Mouse (Mus musculus) left cerebral cortex, postnatal 36 days (tissue): ENCODE results near the gene Hoxd12. TPM values are rescaled to one million over a fixed set of nuclear protein-coding genes. Genes with fewer than 3 reads are reported as not detected.

ENCODE experiments used
- DNase-seq, 2 experiments: peaks; one replicate each; pipeline ENCODE4 v3.0.0; 2021 to 2022; ENCODE audit warnings: low spot score in 2 of 2, mixed read lengths in 1 of 2
- intact Hi-C: fragments of 180-260 bp; cut with DNase I; formaldehyde crosslinking; loops from one replicate; pipeline ENCODE4 v1.15.1; 2025
- total RNA-seq, 2 experiments: library from RNA; stranded (reverse); gene quantifications; 2 replicates each; pipeline ENCODE4 v1.2.3; 2021

Gene Hoxd12
- total RNA-seq, 2 experiments from 2014 or later: not detected

DNA sequence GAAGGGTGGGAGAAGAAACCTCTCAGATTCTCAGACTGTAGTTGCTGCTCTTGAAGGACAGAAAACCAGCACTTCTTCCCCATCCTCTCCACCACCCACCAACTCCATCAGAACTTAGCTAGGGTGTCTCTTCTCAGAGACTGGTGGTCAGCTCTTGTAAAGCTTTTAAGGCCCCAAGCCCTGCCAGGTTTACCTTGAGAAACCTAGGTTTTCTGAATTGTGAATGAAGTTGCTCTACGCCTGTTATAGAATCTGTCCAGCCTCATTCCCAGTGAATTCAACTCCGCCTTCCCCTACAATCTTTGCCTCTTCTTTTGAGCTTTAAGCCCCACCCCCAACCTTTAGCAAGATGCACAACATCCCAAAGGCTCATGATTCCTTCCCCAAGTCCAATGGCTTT, 2.3 kb downstream of the Hoxd12 start:
- intact Hi-C loops: no loop called here
- peak in 1 of 2 experiments; percentile 2 for DNase-seq

DNA sequence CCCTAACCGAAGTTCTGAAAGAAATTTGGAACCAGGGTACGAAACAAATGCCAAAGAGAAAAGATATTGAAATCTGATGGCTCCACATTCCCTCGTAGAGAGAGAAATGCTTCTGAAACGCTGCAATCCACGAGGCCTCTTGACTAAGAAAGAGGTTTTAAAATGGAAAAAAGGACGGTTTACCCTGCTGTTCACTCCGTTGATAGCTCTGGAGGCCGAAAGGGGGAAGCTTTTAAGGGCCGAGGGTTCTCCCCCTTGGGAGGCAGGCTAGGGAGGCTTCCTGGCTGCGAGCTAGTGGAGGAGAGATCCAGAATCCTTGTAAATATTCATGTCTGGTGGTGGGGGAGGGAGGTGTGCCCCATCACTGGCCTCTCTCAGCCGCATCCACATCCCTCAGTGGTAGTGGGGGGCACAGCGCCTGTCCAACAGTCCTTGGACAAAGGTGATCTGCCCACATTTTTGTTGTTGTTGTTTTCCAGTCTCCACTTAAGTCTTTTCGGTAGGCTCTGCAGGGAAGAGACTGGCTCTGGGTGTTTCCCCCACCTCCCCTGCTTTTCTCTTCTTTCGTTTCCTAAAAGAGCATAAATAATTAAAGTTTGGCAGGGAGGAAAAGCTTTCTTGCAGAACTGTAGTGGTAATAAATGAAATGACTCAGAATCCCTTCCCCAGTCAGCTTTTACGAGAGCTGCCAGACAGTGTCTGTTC, 4.2 kb downstream of the Hoxd12 start, which contains the start of gene Hoxd11:
Gene Hoxd11, plus strand, starts transcription at position 667 of the 705 bp plus-strand sequence.
- intact Hi-C loops: no loop called here
- DNase-seq: no peak

DNA sequence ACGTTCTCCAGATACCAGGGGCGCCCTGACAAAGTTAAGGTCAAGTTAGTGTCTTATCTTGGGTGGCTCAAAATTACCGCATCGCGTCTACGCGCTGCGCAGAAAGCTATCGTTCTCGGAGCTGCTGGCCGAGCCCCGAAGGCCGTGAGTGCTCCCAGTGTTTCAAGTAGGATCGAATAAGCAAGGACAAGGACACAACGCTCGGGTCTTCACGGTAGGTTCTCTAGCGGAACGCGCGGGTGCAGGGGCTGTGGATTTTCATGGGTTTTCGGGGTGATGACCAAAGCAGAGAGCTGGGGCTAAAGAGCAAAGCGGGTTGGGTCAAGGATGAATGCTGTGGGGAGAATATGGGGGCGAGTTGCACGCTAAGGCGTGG, 4.8 kb downstream of the Hoxd12 start:
- no peak for DNase-seq
- intact Hi-C loops: no loop called here

DNA sequence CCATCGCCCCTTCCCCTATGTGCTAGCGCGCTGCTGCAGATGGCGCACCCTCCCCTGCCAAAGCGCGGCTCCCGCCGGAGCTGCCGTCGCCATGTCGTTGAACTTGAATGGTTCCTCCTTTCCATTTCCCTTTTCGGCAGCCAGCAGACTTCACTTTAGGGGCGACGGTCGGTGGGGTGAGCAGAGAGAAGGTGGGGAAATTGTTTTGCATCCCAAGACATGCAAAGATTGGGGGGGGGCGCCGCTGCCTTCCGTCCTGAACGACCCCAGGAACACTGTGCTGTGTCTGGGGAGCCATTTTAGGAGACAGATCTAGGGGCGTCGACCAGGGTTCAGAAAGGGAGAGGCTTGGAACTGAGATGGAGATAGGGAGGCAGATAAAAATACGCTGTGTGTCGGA, 5.2 kb downstream of the Hoxd12 start:
- no peak for DNase-seq
- intact Hi-C loops: loop anchor here (10.0 kb wide), 1 partner anchor 1405 kb away; the partner anchor contains the start of gene Sp9

DNA sequence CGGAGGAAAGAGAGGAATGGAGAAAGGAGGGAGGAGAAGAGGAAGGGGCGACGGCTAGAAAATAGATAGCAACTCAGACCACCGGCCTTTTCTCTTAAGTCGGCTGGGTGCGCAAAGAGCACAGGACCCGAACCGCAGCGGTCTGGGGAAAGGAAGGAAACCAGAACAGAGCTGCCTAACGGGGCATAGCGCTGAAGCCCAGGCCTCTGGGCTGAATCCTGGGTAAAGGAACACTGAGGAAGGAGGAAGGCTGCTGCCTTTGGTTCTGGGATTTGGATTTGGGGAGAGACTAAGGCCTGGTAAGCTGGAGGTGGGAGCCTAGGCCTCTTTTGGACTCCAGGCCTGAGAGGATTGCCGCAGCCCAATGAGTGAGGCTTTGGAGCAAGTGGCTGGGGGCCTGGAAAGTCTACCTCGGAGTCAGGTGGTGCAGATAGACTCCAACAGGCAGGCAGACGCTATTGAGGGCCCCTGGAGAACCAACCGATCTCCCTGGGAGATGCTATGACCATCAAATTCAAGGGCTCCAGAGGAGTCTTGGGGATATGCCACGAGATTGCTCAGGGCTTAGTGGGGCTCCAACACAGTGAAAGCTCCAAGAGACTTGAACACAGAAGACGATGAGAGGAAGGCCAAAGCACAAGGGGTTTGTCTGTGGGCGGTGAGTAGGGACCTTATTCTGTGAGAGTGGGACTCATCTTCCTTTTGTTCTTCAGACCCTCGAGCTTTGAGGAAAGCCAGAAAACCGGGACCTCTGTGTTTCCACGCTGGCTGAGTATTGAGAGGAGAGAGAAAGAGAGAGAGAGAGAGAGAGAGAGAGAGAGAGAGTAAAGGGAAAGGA, 6.0 kb downstream of the Hoxd12 start:
- intact Hi-C loops: loop anchor here (10.0 kb wide), 1 partner anchor 1406 kb away; the partner anchor contains the start of gene Sp9
- no peak for DNase-seq

DNA sequence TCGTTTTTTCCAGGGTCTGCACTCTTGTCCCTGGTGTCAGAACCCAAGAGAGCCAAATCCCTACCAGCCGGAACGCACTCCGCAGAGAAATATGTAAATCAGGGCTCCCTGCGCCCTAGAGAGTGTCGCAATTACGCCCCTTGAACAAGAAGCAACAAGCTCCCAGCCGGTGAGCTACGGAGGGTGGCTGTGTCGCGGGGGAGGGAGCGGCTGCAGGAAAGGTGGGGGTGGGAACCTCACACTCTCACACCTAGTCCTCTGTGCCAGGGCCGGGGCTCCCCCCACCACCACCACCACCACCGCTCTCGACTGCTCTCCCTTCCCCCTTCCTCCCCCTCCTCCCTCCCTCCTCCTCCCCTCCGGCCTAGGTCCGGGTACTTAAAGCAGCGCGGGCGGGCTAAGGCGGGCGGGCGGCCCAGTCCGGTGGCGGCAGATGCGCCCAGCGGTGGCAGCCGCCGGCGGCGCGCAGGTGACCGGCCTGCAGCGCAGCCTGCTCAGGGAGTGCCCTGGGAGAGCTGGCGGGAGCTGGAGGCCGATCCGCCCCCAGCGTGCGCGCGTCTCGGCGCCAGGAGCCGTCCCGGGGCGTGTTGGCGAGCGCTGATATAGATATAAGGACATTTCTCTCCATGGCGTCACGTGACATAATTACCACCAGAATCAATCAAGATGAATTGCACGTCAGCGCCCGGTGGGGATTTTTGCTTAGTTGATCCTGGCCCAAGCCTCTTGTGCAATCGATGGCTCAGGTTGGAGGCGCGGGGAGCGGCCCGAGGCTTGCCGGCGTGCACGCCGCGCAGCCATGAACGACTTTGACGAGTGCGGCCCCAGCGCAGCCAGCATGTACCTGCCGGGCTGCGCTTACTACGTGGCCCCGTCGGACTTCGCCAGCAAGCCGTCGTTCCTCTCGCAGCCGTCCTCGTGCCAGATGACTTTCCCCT, 7.0 kb downstream of the Hoxd12 start:
- no peak for DNase-seq
- intact Hi-C loops: loop anchor here (10.0 kb wide), 1 partner anchor 1407 kb away; the partner anchor contains the start of gene Sp9

DNA sequence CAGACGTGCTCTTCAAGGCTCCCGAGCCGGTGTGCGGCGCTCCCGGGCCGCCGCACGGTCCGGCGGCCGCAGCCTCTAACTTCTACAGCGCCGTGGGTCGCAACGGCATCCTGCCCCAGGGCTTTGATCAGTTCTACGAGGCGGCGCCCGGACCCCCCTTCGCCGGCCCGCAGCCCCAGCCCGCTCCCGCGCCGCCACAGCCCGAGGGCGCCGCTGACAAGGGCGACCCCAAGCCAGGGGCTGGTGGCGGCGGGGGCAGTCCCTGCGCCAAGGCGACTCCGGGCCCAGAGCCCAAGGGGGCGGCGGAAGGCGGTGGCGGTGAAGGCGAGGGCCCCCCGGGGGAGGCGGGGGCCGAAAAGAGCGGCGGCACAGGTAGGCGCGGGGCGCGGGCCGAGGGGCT, 8.0 kb downstream of the Hoxd12 start:
- DNase-seq: no peak
- intact Hi-C loops: loop anchor here (10.0 kb wide), 1 partner anchor 1408 kb away; the partner anchor contains the start of gene Sp9

DNA sequence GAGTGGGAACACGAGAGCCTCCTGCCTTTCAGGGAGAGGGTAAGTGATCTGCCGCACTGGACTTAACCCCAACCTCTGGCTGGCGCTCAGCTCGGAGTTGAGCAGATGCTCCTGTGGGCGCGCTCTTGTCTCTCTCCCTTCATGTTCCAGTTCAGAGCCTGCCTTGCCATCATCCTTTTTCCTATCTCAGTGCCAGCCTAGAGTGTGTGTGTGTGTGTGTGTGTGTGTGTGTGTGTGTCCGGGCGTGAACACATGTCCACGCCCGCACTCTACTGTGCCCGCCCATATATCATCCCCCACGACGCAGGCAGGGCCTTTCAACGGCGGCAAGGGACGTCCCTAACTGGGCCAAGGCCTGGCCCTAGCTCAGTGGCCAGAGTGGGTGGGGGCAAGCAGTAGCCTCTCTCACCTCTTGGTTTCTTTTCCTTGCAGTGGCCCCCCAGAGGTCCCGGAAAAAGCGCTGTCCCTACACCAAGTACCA, 8.7 kb downstream of the Hoxd12 start:
- DNase-seq: no peak
- intact Hi-C loops: loop anchor here (10.0 kb wide), 1 partner anchor 1409 kb away; the partner anchor contains the start of gene Sp9

DNA sequence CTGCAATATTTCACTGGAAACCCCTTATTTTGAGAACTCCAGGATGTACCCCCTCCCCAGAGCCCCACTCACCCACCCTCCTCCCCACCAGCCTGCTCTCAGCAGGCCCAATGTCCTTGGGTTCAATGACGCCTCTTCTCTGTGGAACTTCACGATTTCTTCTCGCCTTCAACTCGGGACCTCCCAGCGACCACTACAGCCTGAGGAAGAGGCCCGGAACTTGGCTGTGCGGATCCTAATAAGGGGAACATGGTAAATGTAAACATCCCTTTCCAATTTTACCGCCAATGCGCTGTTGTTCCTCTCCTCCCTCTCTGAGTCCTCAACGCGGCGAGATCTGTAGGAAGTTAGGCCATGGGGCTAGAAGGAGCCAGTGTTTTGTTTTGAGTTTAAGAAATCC, 9.3 kb downstream of the Hoxd12 start:
- intact Hi-C loops: loop anchor here (10.0 kb wide), 1 partner anchor 1409 kb away; the partner anchor contains the start of gene Sp9

DNA sequence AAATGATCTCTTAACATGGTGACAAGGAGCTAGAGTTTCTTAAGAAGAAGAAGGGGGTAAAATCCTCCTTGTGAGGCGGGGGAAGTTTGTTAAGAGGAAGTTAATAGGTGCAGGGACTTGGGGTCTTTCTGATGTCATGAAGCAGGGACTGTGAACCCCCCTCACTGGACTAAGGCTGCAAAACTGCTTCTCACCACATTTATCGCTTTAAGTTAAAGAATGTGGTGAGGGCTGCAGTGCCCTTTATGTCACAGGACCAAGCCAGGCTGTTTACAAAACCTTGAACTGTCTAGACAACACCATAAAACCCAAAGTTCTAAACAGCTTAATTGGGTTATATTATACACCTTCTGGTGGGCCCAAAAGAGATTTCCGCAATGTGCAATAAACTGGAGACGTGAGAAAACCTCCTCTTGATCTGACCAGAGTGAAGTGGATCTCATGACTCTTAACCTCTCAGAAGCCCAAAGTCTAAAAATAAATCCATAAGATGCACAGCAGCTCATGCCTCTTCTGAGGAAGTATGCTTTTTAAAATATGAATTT, 10.3 kb downstream of the Hoxd12 start:
- intact Hi-C loops: loop anchor here (10.0 kb wide), 1 partner anchor 1410 kb away; the partner anchor contains the start of gene Sp9
- no peak for DNase-seq

More for the DNA sequence above, 9.3 kb downstream of the Hoxd12 start:
- no peak for DNase-seq

DNA sequence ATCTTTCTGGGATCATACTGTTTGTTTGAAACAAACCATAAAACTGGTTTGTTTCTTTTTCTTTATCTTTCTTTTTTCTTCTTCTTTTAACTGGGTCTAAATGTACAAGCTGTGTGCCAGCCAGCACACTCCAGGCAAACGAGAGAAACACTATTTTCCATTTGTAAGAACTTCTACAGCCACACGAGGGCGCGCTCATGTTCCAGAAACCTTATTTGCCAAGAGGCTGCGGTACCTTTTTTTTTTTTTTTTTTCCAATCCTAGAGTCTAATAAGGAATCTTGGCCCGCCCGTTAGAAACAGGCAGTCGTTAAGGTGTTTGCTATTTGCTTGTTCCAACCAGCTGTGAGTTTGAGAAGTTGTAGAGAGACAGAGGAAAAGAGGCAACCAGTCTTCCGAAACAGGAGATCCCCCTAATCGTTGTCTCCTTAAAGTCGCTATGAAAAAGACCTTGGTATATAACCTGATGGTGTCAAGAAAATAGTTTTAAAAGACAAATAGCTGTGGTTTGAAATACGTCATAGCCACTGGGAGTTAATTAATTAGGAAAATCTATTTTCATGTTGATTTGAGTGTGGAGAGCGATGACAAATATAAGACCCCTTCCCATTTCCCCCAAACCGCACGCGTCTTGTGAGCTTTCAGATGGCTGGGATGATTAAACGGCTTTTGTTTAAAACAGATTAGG, 11.6 kb downstream of the Hoxd12 start:
- intact Hi-C loops: loop anchor here (2.0 to 10.0 kb wide), 2 partner anchors 30 to 1412 kb away; partner anchors contain the start of gene Sp9
- DNase-seq: no peak

DNA sequence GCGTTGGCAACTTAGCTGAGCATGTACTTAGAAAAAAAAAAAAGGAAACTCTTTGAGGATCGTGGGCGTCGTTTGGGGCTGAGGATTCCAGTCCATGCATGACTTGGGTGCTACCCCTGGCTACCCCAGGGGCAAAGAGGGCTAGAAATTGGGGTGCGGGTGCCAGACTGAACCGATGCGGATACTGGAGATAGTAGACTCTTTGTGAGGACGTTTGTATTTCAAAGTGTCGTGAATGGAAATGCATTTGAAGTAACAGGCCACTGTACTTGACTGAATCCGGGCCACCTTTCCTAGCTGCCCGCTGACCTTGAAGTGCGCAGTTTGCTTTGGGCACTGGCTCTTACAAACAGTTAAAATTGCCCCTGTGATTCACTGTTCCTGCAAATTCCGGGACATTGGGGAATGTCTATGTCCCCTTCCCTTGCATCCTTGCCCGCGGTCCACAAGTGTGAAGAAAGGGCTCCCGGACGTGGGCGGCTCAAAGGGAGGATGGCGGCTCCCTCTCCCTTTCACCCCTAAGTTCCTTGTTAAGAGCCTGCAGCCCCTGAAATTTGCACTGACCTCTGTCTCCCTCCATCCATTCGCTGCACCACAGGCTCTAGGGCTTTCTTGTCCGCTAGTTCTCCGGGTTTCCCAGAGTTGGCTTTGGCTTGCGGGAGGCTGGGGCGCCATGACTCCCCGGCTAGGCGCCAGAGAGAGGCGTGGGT, 12.3 kb downstream of the Hoxd12 start:
- no peak for DNase-seq
- intact Hi-C loops: loop anchor here (2.0 to 10.0 kb wide), 2 partner anchors 30 to 1412 kb away; partner anchors contain the start of gene Sp9

DNA sequence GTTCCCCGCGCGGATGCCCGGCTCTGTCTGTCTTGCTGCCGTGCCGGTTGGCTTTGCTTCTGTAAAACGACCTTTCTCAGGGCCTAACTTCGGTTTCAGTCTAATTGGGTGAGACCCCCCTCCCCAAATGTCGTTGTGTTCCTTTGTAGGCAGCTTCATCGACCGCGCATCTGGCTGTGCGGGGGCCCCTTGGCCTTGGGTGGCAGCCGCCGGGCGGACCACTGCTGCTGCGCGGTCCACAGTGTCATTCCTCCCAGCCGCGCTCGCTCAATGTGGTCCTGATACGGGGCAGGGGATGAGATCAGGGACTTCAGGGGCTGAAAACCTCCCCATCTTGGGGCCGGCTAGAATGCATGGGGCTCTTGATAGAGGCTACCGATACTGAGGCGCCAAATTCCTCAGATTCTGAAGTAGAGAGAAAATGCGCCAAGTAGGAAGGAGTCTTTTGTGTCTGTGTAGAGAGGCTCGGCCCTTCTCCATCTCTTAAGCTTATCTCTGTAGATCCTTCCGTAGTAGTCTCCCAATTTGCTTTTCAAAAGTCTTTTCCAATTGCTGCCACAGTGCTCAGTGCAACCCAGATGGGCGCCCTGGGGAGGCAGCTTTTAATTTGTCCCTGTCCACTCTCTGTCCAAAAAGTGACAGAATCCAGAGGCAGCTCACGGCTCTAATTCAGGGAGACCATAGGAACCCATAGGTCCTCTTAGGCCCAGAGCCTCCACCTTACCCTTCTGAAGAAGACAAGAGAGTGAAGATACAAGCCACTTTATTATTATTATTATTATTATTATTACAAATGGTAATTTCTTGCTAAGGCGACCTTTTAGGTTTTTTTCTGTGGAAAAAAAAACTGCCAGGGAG, 13.1 kb downstream of the Hoxd12 start:
- intact Hi-C loops: loop anchor here (2.0 to 10.0 kb wide), 2 partner anchors 31 to 1413 kb away; partner anchors contain the start of gene Sp9

DNA sequence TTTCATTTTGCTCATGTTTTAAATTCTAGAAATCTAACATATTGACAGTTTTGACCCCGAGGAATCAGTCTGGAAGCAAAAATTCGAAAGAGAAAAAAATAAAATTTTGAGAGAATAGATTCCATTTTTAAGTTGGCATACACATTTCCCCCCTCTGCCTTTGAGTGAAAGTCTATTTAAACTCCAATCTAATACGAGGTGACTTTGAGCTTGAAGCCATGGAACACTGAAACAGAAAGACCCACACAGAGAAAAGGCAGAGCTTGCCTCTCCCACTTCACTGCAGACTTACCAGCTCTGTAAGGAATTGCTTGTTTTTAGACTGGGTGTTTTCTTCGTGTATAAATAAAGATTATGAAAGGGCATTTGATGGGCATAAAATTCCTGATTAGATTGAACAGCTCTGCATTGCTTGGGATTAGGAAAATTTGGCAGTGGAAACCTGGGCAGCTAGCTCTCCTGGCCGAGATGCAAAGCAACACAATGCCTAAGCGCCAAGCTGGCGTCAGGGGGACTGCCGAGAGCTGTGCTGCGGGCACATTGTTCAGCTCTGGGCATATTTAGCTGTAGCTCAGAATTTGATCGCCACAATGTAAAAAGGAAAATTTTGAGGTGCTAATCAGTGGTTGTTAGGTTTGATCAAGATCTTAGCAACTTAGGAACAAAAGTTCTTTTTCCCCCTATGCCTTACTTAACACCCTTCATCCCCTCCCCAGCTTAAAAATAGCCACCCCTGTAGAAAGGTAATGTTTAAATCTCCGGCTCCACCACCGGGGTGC, 14.2 kb downstream of the Hoxd12 start:
- intact Hi-C loops: loop anchor here (10.0 kb wide), 1 partner anchor 1414 kb away; the partner anchor contains the start of gene Sp9
- DNase-seq: no peak

More for the DNA sequence above, 13.1 kb downstream of the Hoxd12 start:
- no peak for DNase-seq

DNA sequence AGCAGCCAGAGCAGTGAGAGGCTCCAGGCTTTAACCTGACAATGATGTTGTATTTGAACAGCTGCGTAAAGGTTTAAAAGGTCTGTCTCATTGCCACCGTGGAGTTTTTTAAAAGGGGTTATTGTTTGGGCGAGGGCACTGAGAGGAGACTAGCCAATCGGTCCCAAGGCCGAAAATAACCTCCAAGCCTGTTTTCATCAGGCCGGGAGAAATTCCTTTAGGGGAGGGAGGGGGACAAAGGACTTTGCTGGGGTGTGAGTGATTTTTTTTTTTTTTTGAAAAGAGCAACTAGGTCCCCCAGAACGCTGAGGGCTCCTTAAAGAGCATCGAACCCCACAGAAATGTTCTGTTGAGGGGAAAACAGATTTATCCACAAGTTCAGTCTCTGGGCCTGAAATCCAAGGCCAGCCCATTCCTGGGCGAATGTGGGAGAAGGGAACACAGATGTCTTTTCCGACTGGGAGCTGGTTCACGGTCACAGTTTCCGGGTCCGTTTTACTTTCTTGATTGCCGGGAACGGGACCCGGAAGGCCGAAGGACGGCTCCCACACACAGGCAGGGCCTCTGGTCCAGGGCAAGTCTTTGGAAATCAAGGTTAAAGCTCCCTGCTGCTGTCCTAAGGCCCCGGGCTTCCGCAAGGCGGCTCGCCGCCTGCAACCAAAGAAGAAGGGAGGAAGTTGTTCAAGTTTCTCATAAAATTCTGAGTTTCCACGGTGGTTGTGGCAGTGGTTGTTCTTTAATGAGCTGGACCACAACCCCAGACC, 14.9 kb downstream of the Hoxd12 start:
- intact Hi-C loops: loop anchor here (5.0 to 10.0 kb wide), 2 partner anchors 43 to 1415 kb away; partner anchors contain the start of gene Sp9
- DNase-seq: no peak
